Mouse (Mus musculus): ENCODE results near the gene Dock6.

DNA sequence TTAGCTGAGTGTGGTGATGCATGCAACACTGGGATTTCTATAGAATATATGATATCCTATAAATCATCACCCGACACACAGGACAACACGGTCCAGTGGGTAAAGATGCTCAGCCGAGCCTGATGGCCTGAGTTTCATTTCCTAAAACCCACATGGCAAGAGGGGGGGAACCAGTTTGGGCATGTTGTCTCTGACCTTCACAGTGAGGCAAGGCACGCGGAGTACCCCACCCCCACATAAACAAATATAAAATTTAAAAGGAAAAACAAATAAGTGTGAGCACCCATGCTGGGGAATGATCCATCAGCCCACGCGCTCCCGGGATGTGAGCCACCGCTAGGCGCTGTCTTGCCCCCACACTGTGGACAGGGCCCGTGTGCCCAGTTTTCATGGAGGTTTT, 45.5 kb downstream of the Dock6 start:
- TF ChIP-seq CTCF (IDR thresholded peaks at IDR 0.05 in 2 of 3, conservative IDR thresholded peaks at IDR 0.05 in 1 of 3; ENCODE audit: control insufficient read depth in 1 of 3, insufficient read depth in 1 of 3, low read depth in 2 of 3, low read length in 3 of 3, poor library complexity in 1 of 3, severe bottlenecking in 1 of 3) (no peak), MAFK (IDR thresholded peaks at IDR 0.05; ENCODE audit: borderline replicate concordance, low read depth, low read length) (no peak), POLR2A (IDR thresholded peaks at IDR 0.05; ENCODE audit: control insufficient read depth in 1 of 2, insufficient read depth in 1 of 2, low read depth in 1 of 2, low read length in 2 of 2, poor library complexity in 1 of 2) (no peak), EP300 (IDR thresholded peaks at IDR 0.05; ENCODE audit: low read depth in 1 of 2, low read length in 2 of 2) (no peak), MXI1 (IDR thresholded peaks at IDR 0.05; ENCODE audit: low read depth, low read length) (no peak), MAZ (IDR thresholded peaks at IDR 0.05; ENCODE audit: low read depth, low read length) (no peak), MEF2A (IDR thresholded peaks at IDR 0.05; ENCODE audit: extremely low read depth, insufficient replicate concordance, low read depth, low read length, poor library complexity, severe bottlenecking) (no peak), MYC (IDR thresholded peaks at IDR 0.05; ENCODE audit: low read depth, low read length) (no peak), CHD2 (IDR thresholded peaks at IDR 0.05; ENCODE audit: low read length) (no peak), SIN3A (IDR thresholded peaks at IDR 0.05; ENCODE audit: low read length) (no peak)
